Mouse (Mus musculus) hindbrain, embryonic 12.5 days (tissue): ENCODE measurements around the gene Glt1d1. TPM values are rescaled to one million over a fixed set of nuclear protein-coding genes. Genes with fewer than 3 reads are reported as not detected.

Experiments used
- ATAC-seq: fragments of 200-750 bp; cut with Nextera tagmentation; 2 replicates; pipeline ENCODE4 v1.8.0; 2017; ENCODE audit warnings: moderate TSS enrichment; ENCODE audit not compliant: low FRiP score
- H3K27ac ChIP-seq: fragments of 300-500 bp; sonication (generic); 2 replicates; pipeline ENCODE4 v1.5.1; 2016; ENCODE audit warnings: mild to moderate bottlenecking
- H3K27me3 ChIP-seq: fragments of 300-500 bp; sonication (generic); 2 replicates; pipeline ENCODE4 v1.6.1; 2016; ENCODE audit warnings: mild to moderate bottlenecking
- H3K36me3 ChIP-seq: fragments of 300-500 bp; sonication (generic); 2 replicates; pipeline ENCODE4 v1.6.1; 2016; ENCODE audit warnings: mild to moderate bottlenecking
- H3K4me1 ChIP-seq: fragments of 300-500 bp; sonication (generic); 2 replicates; pipeline ENCODE4 v1.6.1; 2016
- H3K4me2 ChIP-seq: fragments of 300-500 bp; sonication (generic); replicated peaks from 2 replicates; pipeline ENCODE4 v1.6.1; 2016; ENCODE audit warnings: mild to moderate bottlenecking
- H3K4me3 ChIP-seq: fragments of 300-500 bp; sonication (generic); 2 replicates; pipeline ENCODE4 v1.5.1; 2016; ENCODE audit warnings: mild to moderate bottlenecking
- H3K9ac ChIP-seq: fragments of 300-500 bp; sonication (generic); 2 replicates; pipeline ENCODE4 v1.6.1; 2016; ENCODE audit warnings: mild to moderate bottlenecking, moderate library complexity
- H3K9me3 ChIP-seq: fragments of 300-500 bp; sonication (generic); replicated peaks from 2 replicates; pipeline ENCODE4 v1.6.1; 2016; ENCODE audit warnings: mild to moderate bottlenecking
- WGBS: fragments of 180-500 bp; shearing (Covaris S2); methylation state at CpG from one replicate; pipeline ENCODE4 v1.1.7; 2016; 5-methylcytosine and 5-hydroxymethylcytosine counted together
- polyA plus RNA-seq: library from polyadenylated mRNA; unstranded; fragments of >200 nt; fragmentation: Nextera tagmentation; extraction: Ambion mirVana; gene quantifications from 2 replicates; pipeline ENCODE4 v1.2.1, GENCODE M21; 2016

Gene Glt1d1
- polyA plus RNA-seq, 1 experiment from 2014 or later = 1.0 TPM

- peaks cover 31% of the 10 kb centered on the region for H3K4me1 ChIP-seq
- H3K27ac ChIP-seq = no peak overlapping the region
- ATAC-seq = no peak
- H3K36me3 ChIP-seq = peaks cover 15% of the 10 kb centered on the region
- H3K27me3 ChIP-seq = no peaks in the 10 kb centered on the region
- H3K4me3 ChIP-seq = no peak overlapping the region
- WGBS = 96% methylated on average over 6 of the region's 6 CpGs
- H3K9me3 ChIP-seq = no peaks in the 10 kb centered on the region
- no peak overlapping the region for H3K4me2 ChIP-seq
- no peak overlapping the region for H3K9ac ChIP-seq
These were observed 19.7 kb upstream of the Glt1d1 start for GRCm38 (mm10) chr5:127612397-127612796.

GRCm38 (mm10) chr5:127615459-127615858, 16.6 kb upstream of the Glt1d1 start:
- Histone ChIP-seq H3K4me1 (peaks cover 31% of the 10 kb centered on the region), H3K4me3 (peak overlapping the region; percentile 91), H3K27me3 (no peaks in the 10 kb centered on the region), H3K9ac (peak overlapping the region; percentile 98), H3K36me3 (no peaks in the 10 kb centered on the region), H3K9me3 (no peaks in the 10 kb centered on the region), H3K27ac (no peak overlapping the region), H3K4me2 (peak overlapping the region; percentile 92)
- WGBS = 87% methylated on average over 3 of the region's 3 CpGs
- ATAC-seq = no peak

- Histone ChIP-seq H3K4me3 (peak overlapping the region; percentile 91), H3K36me3 (no peaks in the 10 kb centered on the region), H3K27ac (no peak overlapping the region), H3K4me2 (peak overlapping the region; percentile 92), H3K27me3 (no peaks in the 10 kb centered on the region), H3K9me3 (no peaks in the 10 kb centered on the region), H3K9ac (peak overlapping the region; percentile 98), H3K4me1 (peaks cover 26% of the 10 kb centered on the region)
- WGBS = 17% methylated on average over 5 of the region's 5 CpGs
- ATAC-seq = no peak
These were observed 15.9 kb upstream of the Glt1d1 start for GRCm38 (mm10) chr5:127616151-127616550.

- H3K4me1 ChIP-seq = peaks cover 26% of the 10 kb centered on the region
- H3K27ac ChIP-seq = peak overlapping the region; percentile 85
- H3K27me3 ChIP-seq = no peaks in the 10 kb centered on the region
- no peaks in the 10 kb centered on the region for H3K36me3 ChIP-seq
- peak overlapping the region; percentile 92 for H3K4me2 ChIP-seq
- peak; percentile 92 for ATAC-seq
- H3K9ac ChIP-seq = peak overlapping the region; percentile 98
- under 1% methylated on average over 91 of the region's 91 CpGs for WGBS
- no peaks in the 10 kb centered on the region for H3K9me3 ChIP-seq
- H3K4me3 ChIP-seq = peak overlapping the region; percentile 91
These were observed 15.0 kb upstream of the Glt1d1 start for GRCm38 (mm10) chr5:127616884-127617635.

GRCm38 (mm10) chr5:127618834-127619233, 13.2 kb upstream of the Glt1d1 start:
- Histone ChIP-seq H3K9me3 (no peaks in the 10 kb centered on the region), H3K9ac (no peak overlapping the region), H3K27me3 (no peaks in the 10 kb centered on the region), H3K36me3 (no peaks in the 10 kb centered on the region), H3K27ac (no peak overlapping the region), H3K4me1 (peaks cover 26% of the 10 kb centered on the region), H3K4me3 (no peak overlapping the region), H3K4me2 (no peak overlapping the region)
- WGBS = 81% methylated on average over 3 of the region's 3 CpGs
- no peak for ATAC-seq

- Histone ChIP-seq H3K4me3 (no peak overlapping the region), H3K9ac (no peak overlapping the region), H3K4me1 (peaks cover 12% of the 10 kb centered on the region), H3K36me3 (no peaks in the 10 kb centered on the region), H3K27me3 (no peaks in the 10 kb centered on the region), H3K27ac (no peak overlapping the region), H3K4me2 (no peak overlapping the region), H3K9me3 (no peaks in the 10 kb centered on the region)
- 87% methylated on average over 8 of the region's 8 CpGs for WGBS
- ATAC-seq = no peak
These were observed 11.7 kb upstream of the Glt1d1 start for GRCm38 (mm10) chr5:127620371-127620770.

GRCm38 (mm10) chr5:127621108-127621507, 11.0 kb upstream of the Glt1d1 start:
- 81% methylated on average over 10 of the region's 10 CpGs for WGBS
- no peak for ATAC-seq
- no peak overlapping the region for H3K4me3 ChIP-seq
- peaks cover 4% of the 10 kb centered on the region for H3K4me1 ChIP-seq
- no peak overlapping the region for H3K27ac ChIP-seq
- H3K36me3 ChIP-seq = no peaks in the 10 kb centered on the region
- H3K4me2 ChIP-seq = no peak overlapping the region
- H3K9me3 ChIP-seq = no peaks in the 10 kb centered on the region
- H3K9ac ChIP-seq = no peak overlapping the region
- no peaks in the 10 kb centered on the region for H3K27me3 ChIP-seq

- no peaks in the 10 kb centered on the region for H3K9me3 ChIP-seq
- H3K4me1 ChIP-seq = no peaks in the 10 kb centered on the region
- H3K4me3 ChIP-seq = no peak overlapping the region
- no peaks in the 10 kb centered on the region for H3K36me3 ChIP-seq
- ATAC-seq = no peak
- H3K27me3 ChIP-seq = no peaks in the 10 kb centered on the region
- no peak overlapping the region for H3K4me2 ChIP-seq
- no peak overlapping the region for H3K27ac ChIP-seq
- 78% methylated on average over 10 of the region's 10 CpGs for whole genome bisulfite sequencing
- H3K9ac ChIP-seq = no peak overlapping the region
These were observed 7.4 kb upstream of the Glt1d1 start for GRCm38 (mm10) chr5:127624427-127625213.

GRCm38 (mm10) chr5:127627242-127627641, 4.8 kb upstream of the Glt1d1 start:
- 0 out of 2 replicates have a peak, but pooled peaks cover 6% of the 10 kb centered on the region for H3K4me1 ChIP-seq
- H3K27me3 ChIP-seq = peaks cover 14% of the 10 kb centered on the region
- no peak for ATAC-seq
- H3K9ac ChIP-seq = no peak overlapping the region
- no peaks in the 10 kb centered on the region for H3K36me3 ChIP-seq
- WGBS = 87% methylated on average over 12 of the region's 12 CpGs
- no peak overlapping the region for H3K4me3 ChIP-seq
- no peaks in the 10 kb centered on the region for H3K9me3 ChIP-seq
- H3K4me2 ChIP-seq = no peak overlapping the region
- H3K27ac ChIP-seq = no peak overlapping the region

GRCm38 (mm10) chr5:127631671-127632070, 391 bp upstream of the Glt1d1 start:
- peaks cover 6% of the 10 kb centered on the region; the same call in 1 of the 2 replicates for H3K4me1 ChIP-seq
- peaks cover 20% of the 10 kb centered on the region for H3K27me3 ChIP-seq
- no peaks in the 10 kb centered on the region for H3K36me3 ChIP-seq
- peak overlapping the region; percentile 78 for H3K9ac ChIP-seq
- 16% methylated on average over 5 of the region's 5 CpGs for WGBS
- no peak overlapping the region for H3K27ac ChIP-seq
- peak; percentile 57; the same call in 1 of the 2 replicates for ATAC-seq
- peak overlapping the region; percentile 97 for H3K4me2 ChIP-seq
- H3K9me3 ChIP-seq = no peaks in the 10 kb centered on the region
- peak overlapping the region; percentile 62 for H3K4me3 ChIP-seq

- H3K4me2 ChIP-seq = peak overlapping the region; percentile 97
- H3K27ac ChIP-seq = no peak overlapping the region
- no peak overlapping the region for H3K9ac ChIP-seq
- WGBS = 35% methylated on average over 4 of the region's 4 CpGs
- H3K36me3 ChIP-seq = no peaks in the 10 kb centered on the region
- peak overlapping the region; percentile 62 for H3K4me3 ChIP-seq
- H3K4me1 ChIP-seq = peaks cover 6% of the 10 kb centered on the region; the same call in 1 of the 2 replicates
- H3K9me3 ChIP-seq = no peaks in the 10 kb centered on the region
- peaks cover 20% of the 10 kb centered on the region for H3K27me3 ChIP-seq
- no peak for ATAC-seq
These were observed 1.1 kb downstream of the Glt1d1 start for GRCm38 (mm10) chr5:127633188-127633587.

GRCm38 (mm10) chr5:127633666-127634065, 1.6 kb downstream of the Glt1d1 start:
- 88% methylated on average over 7 of the region's 7 CpGs for WGBS

More at GRCm38 (mm10) chr5:127633666-127634065, 1.6 kb downstream of the Glt1d1 start:
- peaks cover 20% of the 10 kb centered on the region for H3K27me3 ChIP-seq
- no peak overlapping the region for H3K9ac ChIP-seq
- H3K4me3 ChIP-seq = no peak overlapping the region
- no peak overlapping the region for H3K27ac ChIP-seq
- H3K36me3 ChIP-seq = no peaks in the 10 kb centered on the region
- H3K4me1 ChIP-seq = peaks cover 6% of the 10 kb centered on the region; the same call in 1 of the 2 replicates
- no peak overlapping the region for H3K4me2 ChIP-seq
- no peak for ATAC-seq
- H3K9me3 ChIP-seq = no peaks in the 10 kb centered on the region
